Mouse (Mus musculus): ENCODE measurements around the gene Lpar3. TPM values are rescaled to one million over a fixed set of nuclear protein-coding genes. Genes with fewer than 3 reads are reported as not detected.
A peak's percentile ranks its signal among the peaks of the same experiment; 100 is the strongest.

The Lpar3 gene
- total and polyA plus RNA-seq, 3 experiments, result 0.11 TPM; not detected in 2

DNA sequence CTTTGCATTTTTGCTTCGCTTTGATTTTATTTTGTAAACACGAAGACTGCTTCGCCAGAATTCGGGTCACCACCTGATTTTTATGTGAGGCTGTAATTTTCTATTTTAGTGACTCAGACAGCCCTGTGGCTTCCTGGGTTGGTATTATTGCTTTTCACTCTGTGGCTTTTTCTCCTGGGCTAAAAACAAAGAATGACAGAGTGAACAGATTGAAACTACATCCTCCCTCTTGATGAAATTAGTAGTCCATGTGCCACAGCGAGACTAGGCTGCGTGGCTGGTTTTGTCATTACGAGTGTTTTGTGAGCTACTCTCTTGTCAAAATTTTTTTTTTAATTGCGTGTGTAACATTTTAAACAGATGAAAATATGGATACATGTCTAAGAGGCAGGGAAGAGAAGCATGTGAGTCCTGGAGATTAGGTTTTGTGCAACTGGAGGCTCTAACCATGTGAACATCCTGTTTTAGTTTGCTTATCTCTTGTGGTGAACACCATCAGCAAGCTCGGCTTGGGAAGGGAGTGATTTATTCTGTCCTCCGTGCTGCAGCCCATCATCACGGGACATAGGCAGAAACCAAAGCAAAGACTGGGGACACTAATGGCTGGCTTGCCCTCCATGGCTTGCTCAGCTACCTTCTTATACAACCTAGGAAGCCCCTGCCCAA, 54.7 kb downstream of the Lpar3 start:
- Histone ChIP-seq H3K36me3 (replicated peaks) (no peaks in the 10 kb centered on the region), H3K27me3 (ENCODE audit: insufficient read depth, low read length) (no peaks in the 10 kb centered on the region), H3K4me1 (ENCODE audit: insufficient read depth, low read depth, low read length) (no peaks in the 10 kb centered on the region), H3K9me3 (replicated peaks) (no peaks in the 10 kb centered on the region), H3K4me3 (ENCODE audit: low read depth, low read length) (no peak overlapping the region)
- no peak for DNase-seq (ENCODE audit: low spot score)
- TF ChIP-seq TAL1 (conservative IDR thresholded peaks at IDR 0.05; ENCODE audit: low read depth, low read length) (no peak), GATA2 (IDR thresholded peaks at IDR 0.05; ENCODE audit: borderline replicate concordance, low read depth, low read length) (no peak), POLR2AphosphoS5 (IDR thresholded peaks at IDR 0.05; ENCODE audit: insufficient replicate concordance, low read depth, low read length) (no peak), CTCF (IDR thresholded peaks at IDR 0.05; ENCODE audit: low read depth, low read length) (no peak), GATA1 (IDR thresholded peaks at IDR 0.05; ENCODE audit: borderline replicate concordance, low read length) (no peak)
- no peak for ATAC-seq (ENCODE audit: extremely low read depth, insufficient number of reproducible peaks, low FRiP score, poor library complexity, severe bottlenecking)

DNA sequence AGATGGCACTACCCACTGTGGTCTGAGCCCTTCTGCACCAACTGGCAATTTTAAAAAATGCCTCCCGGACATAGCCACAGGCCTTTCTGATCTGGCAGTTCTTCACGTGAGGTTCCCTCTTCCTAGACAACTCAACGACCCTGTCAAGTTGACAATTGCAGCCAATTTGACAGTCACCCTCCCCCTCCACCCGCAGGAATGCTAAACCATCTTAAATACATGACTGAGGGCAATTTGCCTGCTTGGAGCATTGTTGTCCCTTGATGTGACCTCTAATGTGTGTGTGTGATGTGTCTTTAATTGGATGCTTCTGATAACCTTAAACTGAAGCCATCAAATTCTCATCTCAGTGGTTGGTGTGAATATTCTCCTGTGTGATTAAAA, 55.3 kb downstream of the Lpar3 start:
- H3K4me3 ChIP-seq (ENCODE audit: low read depth, low read length), result no peak overlapping the region
- no peaks in the 10 kb centered on the region for H3K27me3 ChIP-seq (ENCODE audit: insufficient read depth, low read length)
- no peaks in the 10 kb centered on the region for H3K36me3 ChIP-seq (replicated peaks)
- no peaks in the 10 kb centered on the region for H3K4me1 ChIP-seq (ENCODE audit: insufficient read depth, low read depth, low read length)
- ATAC-seq (ENCODE audit: extremely low read depth, insufficient number of reproducible peaks, low FRiP score, poor library complexity, severe bottlenecking) (no peak), DNase-seq (ENCODE audit: low spot score) (no peak)
- no peaks in the 10 kb centered on the region for H3K9me3 ChIP-seq (replicated peaks)
- TF ChIP-seq TAL1 (conservative IDR thresholded peaks at IDR 0.05; ENCODE audit: low read depth, low read length) (no peak), GATA1 (IDR thresholded peaks at IDR 0.05; ENCODE audit: borderline replicate concordance, low read length) (no peak), CTCF (IDR thresholded peaks at IDR 0.05; ENCODE audit: low read depth, low read length) (no peak), POLR2AphosphoS5 (IDR thresholded peaks at IDR 0.05; ENCODE audit: insufficient replicate concordance, low read depth, low read length) (no peak), GATA2 (IDR thresholded peaks at IDR 0.05; ENCODE audit: borderline replicate concordance, low read depth, low read length) (no peak)

DNA sequence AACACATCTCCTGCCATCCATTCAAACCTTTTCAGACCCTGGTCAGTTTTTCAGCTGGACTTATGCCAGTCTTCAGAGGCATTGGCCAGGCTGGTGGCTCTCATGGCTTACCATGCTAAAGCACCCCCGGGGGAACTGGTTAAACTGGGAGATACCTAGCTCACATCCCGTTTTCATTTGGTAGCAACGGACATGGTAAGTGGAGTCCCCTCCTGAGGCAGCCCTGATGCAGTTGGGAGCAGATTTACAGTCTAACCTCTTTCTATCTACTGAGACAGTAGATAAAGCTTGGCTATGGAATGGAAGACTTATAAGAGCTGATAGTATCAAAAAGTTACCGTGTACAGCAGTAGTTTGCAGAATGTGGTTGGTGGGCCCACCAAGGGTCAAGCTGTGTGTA, 56.2 kb downstream of the Lpar3 start:
- DNase-seq (ENCODE audit: low spot score) (no peak), ATAC-seq (ENCODE audit: extremely low read depth, insufficient number of reproducible peaks, low FRiP score, poor library complexity, severe bottlenecking) (no peak)
- Histone ChIP-seq H3K4me3 (ENCODE audit: low read depth, low read length) (no peak overlapping the region), H3K36me3 (replicated peaks) (no peaks in the 10 kb centered on the region), H3K9me3 (replicated peaks) (no peaks in the 10 kb centered on the region), H3K27me3 (ENCODE audit: insufficient read depth, low read length) (no peaks in the 10 kb centered on the region), H3K4me1 (ENCODE audit: insufficient read depth, low read depth, low read length) (no peaks in the 10 kb centered on the region)
- TF ChIP-seq POLR2AphosphoS5 (IDR thresholded peaks at IDR 0.05; ENCODE audit: insufficient replicate concordance, low read depth, low read length) (no peak), GATA2 (IDR thresholded peaks at IDR 0.05; ENCODE audit: borderline replicate concordance, low read depth, low read length) (no peak), TAL1 (conservative IDR thresholded peaks at IDR 0.05; ENCODE audit: low read depth, low read length) (no peak), CTCF (IDR thresholded peaks at IDR 0.05; ENCODE audit: low read depth, low read length) (no peak), GATA1 (IDR thresholded peaks at IDR 0.05; ENCODE audit: borderline replicate concordance, low read length) (no peak)

DNA sequence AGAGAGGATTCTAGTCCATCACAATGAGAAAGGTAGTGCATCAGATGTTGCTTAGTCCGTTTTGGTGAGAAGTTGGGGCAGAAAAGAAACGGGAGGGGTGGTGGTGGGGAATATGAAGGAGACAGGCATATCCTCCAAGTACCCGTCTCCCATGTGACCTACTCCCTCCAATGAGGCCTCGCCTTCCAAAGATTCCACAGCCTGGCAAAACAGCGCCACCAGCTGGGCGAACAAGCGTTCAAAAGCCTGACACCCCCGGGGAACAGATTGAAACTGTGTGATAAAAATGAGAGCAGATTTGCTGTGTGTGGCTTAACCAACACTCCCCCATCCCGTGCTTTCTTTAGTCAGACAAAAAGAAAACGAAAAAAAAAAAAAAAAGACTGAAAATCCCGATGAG, 56.7 kb downstream of the Lpar3 start:
- Histone ChIP-seq H3K36me3 (replicated peaks) (no peaks in the 10 kb centered on the region), H3K9me3 (replicated peaks) (no peaks in the 10 kb centered on the region), H3K27me3 (ENCODE audit: insufficient read depth, low read length) (no peaks in the 10 kb centered on the region), H3K4me1 (ENCODE audit: insufficient read depth, low read depth, low read length) (no peaks in the 10 kb centered on the region), H3K4me3 (ENCODE audit: low read depth, low read length) (no peak overlapping the region)
- TF ChIP-seq GATA2 (IDR thresholded peaks at IDR 0.05; ENCODE audit: borderline replicate concordance, low read depth, low read length) (no peak), POLR2AphosphoS5 (IDR thresholded peaks at IDR 0.05; ENCODE audit: insufficient replicate concordance, low read depth, low read length) (no peak), CTCF (IDR thresholded peaks at IDR 0.05; ENCODE audit: low read depth, low read length) (no peak), GATA1 (IDR thresholded peaks at IDR 0.05; ENCODE audit: borderline replicate concordance, low read length) (no peak), TAL1 (conservative IDR thresholded peaks at IDR 0.05; ENCODE audit: low read depth, low read length) (no peak)
- DNase-seq (ENCODE audit: low spot score), result no peak
- peak; percentile 22; the same call in 1 of the 2 replicates for ATAC-seq (ENCODE audit: extremely low read depth, insufficient number of reproducible peaks, low FRiP score, poor library complexity, severe bottlenecking)

DNA sequence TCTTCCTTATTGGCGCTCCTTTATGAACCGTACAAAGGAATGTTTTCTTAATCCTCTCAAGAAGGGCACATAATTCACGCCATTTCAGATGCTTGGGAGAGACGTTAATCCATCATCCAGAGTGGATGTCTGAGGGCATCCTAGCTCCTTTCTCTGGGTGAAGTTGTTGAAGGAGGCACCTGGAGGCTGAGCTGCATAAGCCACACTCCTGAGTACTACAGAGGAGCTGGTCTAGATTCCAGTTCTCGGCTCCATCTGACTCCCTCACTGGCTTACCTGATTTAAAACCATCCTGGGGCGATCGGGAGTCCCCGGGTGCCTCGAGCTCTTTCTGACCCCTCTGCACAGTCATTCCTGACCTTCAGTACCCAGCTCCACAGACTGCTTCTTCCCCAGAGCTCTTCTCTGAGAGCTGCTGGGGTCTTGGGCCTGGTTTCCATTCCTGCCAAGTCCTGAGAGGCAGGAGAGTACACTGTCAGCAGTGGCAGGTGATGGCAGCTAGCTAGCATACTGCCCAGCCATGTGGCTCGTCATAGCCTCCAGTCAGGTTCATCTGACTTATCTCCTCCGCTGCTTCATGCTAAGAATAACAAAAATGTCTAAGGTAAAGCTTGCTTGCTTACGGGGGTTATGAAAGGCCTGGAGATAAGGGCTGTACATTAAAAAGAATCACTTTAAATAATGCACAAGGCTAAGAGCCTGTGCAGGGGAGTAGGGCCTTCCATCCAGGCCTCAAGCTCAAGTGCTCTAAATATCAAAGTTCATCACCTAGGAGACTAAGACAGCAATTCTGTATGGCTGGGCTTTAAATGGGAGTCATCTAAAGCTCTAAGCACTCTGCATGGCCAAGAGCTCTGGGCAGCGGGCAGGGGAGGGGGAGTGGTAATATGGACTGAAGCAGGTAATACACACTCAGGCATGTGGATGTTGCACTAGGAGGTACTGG, 57.7 kb downstream of the Lpar3 start:
- TF ChIP-seq GATA2 (IDR thresholded peaks at IDR 0.05; ENCODE audit: borderline replicate concordance, low read depth, low read length), result no peak
- TF ChIP-seq GATA1 (IDR thresholded peaks at IDR 0.05; ENCODE audit: borderline replicate concordance, low read length), result no peak
- TF ChIP-seq POLR2AphosphoS5 (IDR thresholded peaks at IDR 0.05; ENCODE audit: insufficient replicate concordance, low read depth, low read length), result no peak
- no peak for TF ChIP-seq TAL1 (conservative IDR thresholded peaks at IDR 0.05; ENCODE audit: low read depth, low read length)
- TF ChIP-seq CTCF (IDR thresholded peaks at IDR 0.05; ENCODE audit: low read depth, low read length), result no peak
- H3K4me3 ChIP-seq (ENCODE audit: low read depth, low read length), result no peak overlapping the region
- H3K4me1 ChIP-seq (ENCODE audit: insufficient read depth, low read depth, low read length), result no peaks in the 10 kb centered on the region
- DNase-seq (ENCODE audit: low spot score) (no peak), ATAC-seq (ENCODE audit: extremely low read depth, insufficient number of reproducible peaks, low FRiP score, poor library complexity, severe bottlenecking) (no peak)
- H3K36me3 ChIP-seq (replicated peaks), result no peaks in the 10 kb centered on the region
- H3K9me3 ChIP-seq (replicated peaks), result no peaks in the 10 kb centered on the region
- H3K27me3 ChIP-seq (ENCODE audit: insufficient read depth, low read length), result no peaks in the 10 kb centered on the region

DNA sequence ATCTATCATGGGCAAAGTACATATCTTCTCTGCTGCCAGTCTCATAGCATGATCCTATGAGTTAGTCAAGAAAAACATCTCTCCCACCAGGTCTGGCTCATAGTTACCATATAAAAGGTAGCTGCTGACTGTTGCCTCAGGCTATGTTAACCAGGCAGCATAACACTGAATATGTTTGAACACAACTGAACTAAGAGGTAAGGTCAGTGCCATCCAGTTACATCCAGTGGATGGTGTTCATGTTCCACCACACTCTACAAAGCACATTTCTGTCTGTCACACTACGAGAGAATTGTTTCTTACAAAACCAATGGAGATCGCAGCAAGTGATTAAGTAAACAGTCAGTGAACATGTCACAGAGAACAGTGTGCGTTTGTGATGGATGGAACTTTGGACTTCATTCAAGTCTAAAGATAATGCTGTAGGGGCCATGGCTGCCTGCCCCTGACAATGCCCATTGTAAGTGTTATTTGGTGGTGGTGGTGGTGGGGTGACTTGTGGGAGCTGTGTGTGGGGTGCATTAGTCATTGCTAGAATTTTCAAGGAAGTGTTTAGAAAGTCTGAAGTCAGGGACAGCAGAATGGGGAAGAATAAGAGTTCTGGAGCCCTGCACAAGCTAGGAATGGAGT, 63.1 kb downstream of the Lpar3 start:
- no peak for TF ChIP-seq CTCF (IDR thresholded peaks at IDR 0.05; ENCODE audit: low read depth, low read length)
- no peak for TF ChIP-seq GATA2 (IDR thresholded peaks at IDR 0.05; ENCODE audit: borderline replicate concordance, low read depth, low read length)
- TF ChIP-seq GATA1 (IDR thresholded peaks at IDR 0.05; ENCODE audit: borderline replicate concordance, low read length), result no peak
- no peak for TF ChIP-seq POLR2AphosphoS5 (IDR thresholded peaks at IDR 0.05; ENCODE audit: insufficient replicate concordance, low read depth, low read length)
- TF ChIP-seq TAL1 (conservative IDR thresholded peaks at IDR 0.05; ENCODE audit: low read depth, low read length), result no peak
- Histone ChIP-seq H3K36me3 (replicated peaks) (no peaks in the 10 kb centered on the region), H3K4me1 (ENCODE audit: insufficient read depth, low read depth, low read length) (no peaks in the 10 kb centered on the region), H3K4me3 (ENCODE audit: low read depth, low read length) (no peak overlapping the region), H3K27me3 (ENCODE audit: insufficient read depth, low read length) (no peaks in the 10 kb centered on the region), H3K9me3 (replicated peaks) (no peaks in the 10 kb centered on the region)
- DNase-seq (ENCODE audit: low spot score) (no peak), ATAC-seq (ENCODE audit: extremely low read depth, insufficient number of reproducible peaks, low FRiP score, poor library complexity, severe bottlenecking) (no peak)
